Mouse (Mus musculus) ES-E14 (cell line): ENCODE data around the gene Cfap77. TPM values are rescaled to one million over a fixed set of nuclear protein-coding genes. Genes with fewer than 3 reads are reported as not detected.

Source experiments
- DNase-seq: peaks from one replicate; pipeline ENCODE4 v3.0.0-alpha.2; 2013; ENCODE audit warnings: low read depth, low spot score
- H3K27ac ChIP-seq: 2 replicates; pipeline ENCODE4 v1.5.1; 2012; ENCODE audit warnings: low read depth, mild to moderate bottlenecking, low read length, moderate library complexity, mixed read lengths; ENCODE audit not compliant: poor library complexity, insufficient read depth, severe bottlenecking
- H3K36me3 ChIP-seq: 2 replicates; pipeline ENCODE4 v1.6.1; 2012; ENCODE audit warnings: mild to moderate bottlenecking, low read length, moderate library complexity, mixed read lengths; ENCODE audit not compliant: control insufficient read depth, poor library complexity, insufficient read depth, severe bottlenecking
- H3K4me1 ChIP-seq, 2 experiments: fragments of 150-350 bp in 1 of 2; sonication (generic) in 1 of 2; 2 replicates each; pipeline ENCODE4 v1.6.1; 2012; ENCODE audit warnings: low read length in 2 of 2, mild to moderate bottlenecking in 1 of 2, mixed read lengths in 1 of 2; ENCODE audit not compliant: control insufficient read depth in 2 of 2, insufficient read depth in 2 of 2, poor library complexity in 1 of 2
- H3K4me3 ChIP-seq, 2 experiments: fragments of 150-350 bp in 1 of 2; sonication (generic) in 1 of 2; 2 replicates each; pipeline ENCODE4 v1.5.1; 2012; ENCODE audit warnings: low read length in 2 of 2, low read depth in 1 of 2, mild to moderate bottlenecking in 1 of 2, mixed read lengths in 1 of 2; ENCODE audit not compliant: insufficient read depth in 1 of 2, poor library complexity in 1 of 2, severe bottlenecking in 1 of 2
- H3K9ac ChIP-seq: 2 replicates; pipeline ENCODE4 v1.6.1; 2012; ENCODE audit warnings: low read depth, mild to moderate bottlenecking, low read length, mixed read lengths; ENCODE audit not compliant: poor library complexity, insufficient read depth, severe bottlenecking
- H3K9me3 ChIP-seq: fragments of 150-350 bp; sonication (generic); 2 replicates; pipeline ENCODE4 v1.6.1; 2012; ENCODE audit warnings: low read depth, mild to moderate bottlenecking, low read length; ENCODE audit not compliant: control insufficient read depth, insufficient read depth
- CHD2 ChIP-seq: IDR thresholded peaks from 2 replicates; pipeline ENCODE4 v1.6.1; 2014; ENCODE audit warnings: mild to moderate bottlenecking, low read depth, low read length, inconsistent platforms
- HCFC1 ChIP-seq: IDR thresholded peaks from 2 replicates; pipeline ENCODE4 v1.6.1; 2012; ENCODE audit warnings: low read length, inconsistent platforms, borderline replicate concordance; ENCODE audit not compliant: insufficient read depth
- MAFK ChIP-seq: IDR thresholded peaks from 2 replicates; pipeline ENCODE4 v1.6.1; 2014; ENCODE audit warnings: mild to moderate bottlenecking, low read depth, low read length, inconsistent platforms; ENCODE audit not compliant: insufficient read depth
- ZC3H11A ChIP-seq: IDR thresholded peaks from 2 replicates; pipeline ENCODE4 v1.6.1; 2012; ENCODE audit warnings: low read depth, mild to moderate bottlenecking, inconsistent platforms, low read length, borderline replicate concordance
- ZNF384 ChIP-seq: IDR thresholded peaks from 2 replicates; pipeline ENCODE4 v1.6.1; 2012; ENCODE audit warnings: low read depth, low read length, inconsistent platforms
- in situ Hi-C, 2 experiments: fragments of 600-800 bp; cut with MboI; formaldehyde crosslinking; loops; one replicate each; pipeline ENCODE4 v1.15.1; 2025; ENCODE audit warnings: low sequenced_read_pairs in 2 of 2, inconsistent platforms in 1 of 2; ENCODE audit not compliant: unreplicated experiment in 2 of 2
- total RNA-seq: library from RNA; depleted of rRNA; stranded (reverse); fragments of 300-350 nt; gene quantifications from 2 replicates; pipeline ENCODE4 v1.2.3, GENCODE M21; 2012

The Cfap77 gene
- total RNA-seq, 1 experiment, result 1.0 TPM

- Histone ChIP-seq H3K36me3 (no peaks in the 10 kb centered on the region), H3K27ac (no peak overlapping the region), H3K9ac (no peak overlapping the region), H3K4me1 (0 out of 4 replicates have a peak, but pooled peaks cover 0 to 3% of the 10 kb centered on the region in 2 experiments), H3K4me3 (no peak overlapping the region), H3K9me3 (no peaks in the 10 kb centered on the region)
- DNase-seq, result no peak
- TF ChIP-seq ZC3H11A (no peak), ZNF384 (no peak), CHD2 (no peak), MAFK (no peak), HCFC1 (no peak)
- in situ Hi-C loops, result no loop called here
Observed at GRCm38 (mm10) chr2:28961024-28961585, 93.8 kb downstream of the Cfap77 start.

- Histone ChIP-seq H3K4me3 (no peak overlapping the region), H3K9ac (no peak overlapping the region), H3K4me1 (0 out of 4 replicates have a peak, but pooled peaks cover 0 to 3% of the 10 kb centered on the region in 2 experiments), H3K9me3 (no peaks in the 10 kb centered on the region), H3K27ac (no peak overlapping the region), H3K36me3 (no peaks in the 10 kb centered on the region)
- TF ChIP-seq HCFC1, result no peak
- no peak for TF ChIP-seq ZNF384
- TF ChIP-seq ZC3H11A, result no peak
- TF ChIP-seq MAFK, result no peak
- no peak for TF ChIP-seq CHD2
- in situ Hi-C loops, result no loop called here
- no peak for DNase-seq
Observed at GRCm38 (mm10) chr2:28956874-28957273, 98.0 kb downstream of the Cfap77 start.

- in situ Hi-C loops, result no loop called here
Observed at GRCm38 (mm10) chr2:28954595-28954994, 100.3 kb downstream of the Cfap77 start.

GRCm38 (mm10) chr2:28952981-28953380 is 101.9 kb downstream of the Cfap77 start:
- no peak overlapping the region for H3K9ac ChIP-seq
- H3K36me3 ChIP-seq, result no peaks in the 10 kb centered on the region
- DNase-seq, result no peak
- H3K4me3 ChIP-seq, result no peak overlapping the region
- no peaks in the 10 kb centered on the region for H3K4me1 ChIP-seq
- no peak for TF ChIP-seq HCFC1
- no peak for TF ChIP-seq ZC3H11A
- no peak for TF ChIP-seq CHD2
- no peak for TF ChIP-seq ZNF384
- no peak for TF ChIP-seq MAFK
- no peaks in the 10 kb centered on the region for H3K9me3 ChIP-seq
- no peak overlapping the region for H3K27ac ChIP-seq
- in situ Hi-C loops, result no loop called here

More at GRCm38 (mm10) chr2:28954595-28954994, 100.3 kb downstream of the Cfap77 start:
- no peaks in the 10 kb centered on the region for H3K36me3 ChIP-seq
- no peak overlapping the region for H3K27ac ChIP-seq
- H3K9me3 ChIP-seq, result no peaks in the 10 kb centered on the region
- no peak overlapping the region for H3K4me3 ChIP-seq
- DNase-seq, result no peak
- 0 out of 4 replicates have a peak, but pooled peaks cover 0 to 1% of the 10 kb centered on the region in 2 experiments for H3K4me1 ChIP-seq
- TF ChIP-seq ZNF384, result no peak
- TF ChIP-seq HCFC1, result no peak
- TF ChIP-seq CHD2, result no peak
- no peak for TF ChIP-seq ZC3H11A
- no peak for TF ChIP-seq MAFK
- H3K9ac ChIP-seq, result no peak overlapping the region

GRCm38 (mm10) chr2:28946312-28946711 is 108.6 kb downstream of the Cfap77 start:
- no peaks in the 10 kb centered on the region for H3K36me3 ChIP-seq
- TF ChIP-seq ZC3H11A, result no peak
- no peak for TF ChIP-seq ZNF384
- no peak for TF ChIP-seq CHD2
- TF ChIP-seq HCFC1, result no peak
- TF ChIP-seq MAFK, result no peak
- H3K9ac ChIP-seq, result no peak overlapping the region
- no peaks in the 10 kb centered on the region for H3K4me1 ChIP-seq
- in situ Hi-C loops, result no loop called here
- no peak overlapping the region for H3K27ac ChIP-seq
- DNase-seq, result no peak
- H3K9me3 ChIP-seq, result no peaks in the 10 kb centered on the region
- no peak overlapping the region for H3K4me3 ChIP-seq
